Mouse (Mus musculus) CH12.LX (cell line): ENCODE measurements around the gene Reep6.

Experiments used
- CTCF ChIP-seq, 2 experiments: IDR thresholded peaks in 1 of 2; conservative IDR thresholded peaks in 1 of 2; 2 replicates each; pipeline ENCODE4 v1.5.1; 2011 to 2012; ENCODE audit warnings: low read depth in 2 of 2, low read length in 2 of 2, improper control_type of control experiment in 1 of 2, inconsistent platforms in 1 of 2, mild to moderate bottlenecking in 1 of 2, moderate library complexity in 1 of 2
- E2F4 ChIP-seq: IDR thresholded peaks from 2 replicates; pipeline ENCODE4 v1.6.1; 2011; ENCODE audit warnings: low read depth, low read length, improper control_type of control experiment; ENCODE audit not compliant: insufficient replicate concordance
- EP300 ChIP-seq: IDR thresholded peaks from 2 replicates; pipeline ENCODE4 v1.6.1; 2011; ENCODE audit warnings: low read length, improper control_type of control experiment
- ETS1 ChIP-seq: conservative IDR thresholded peaks from 2 replicates; pipeline ENCODE4 v1.6.1; 2012; ENCODE audit warnings: low read depth, mild to moderate bottlenecking, inconsistent platforms, low read length, improper control_type of control experiment, moderate library complexity
- HCFC1 ChIP-seq: IDR thresholded peaks from 2 replicates; pipeline ENCODE4 v1.6.1; 2012; ENCODE audit warnings: low read depth, mild to moderate bottlenecking, inconsistent platforms, low read length, improper control_type of control experiment
- JUN ChIP-seq: IDR thresholded peaks from 2 replicates; pipeline ENCODE4 v1.6.1; 2011; ENCODE audit warnings: low read depth, mild to moderate bottlenecking, low read length, improper control_type of control experiment, moderate library complexity; ENCODE audit not compliant: insufficient read depth
- POLR2A ChIP-seq: IDR thresholded peaks from 2 replicates; pipeline ENCODE4 v1.6.1; 2011; ENCODE audit warnings: low read depth, mild to moderate bottlenecking, improper control_type of control experiment, low read length
- POLR2AphosphoS2 ChIP-seq: IDR thresholded peaks from 2 replicates; pipeline ENCODE4 v1.6.1; 2011; ENCODE audit warnings: low read depth, low read length, improper control_type of control experiment
- RAD21 ChIP-seq: IDR thresholded peaks from 2 replicates; pipeline ENCODE4 v1.6.1; 2011; ENCODE audit warnings: low read depth, mild to moderate bottlenecking, low read length, improper control_type of control experiment, moderate library complexity
- TCF12 ChIP-seq: IDR thresholded peaks from 2 replicates; pipeline ENCODE4 v1.6.1; 2014; ENCODE audit warnings: low read depth, mild to moderate bottlenecking, inconsistent platforms, low read length, improper control_type of control experiment
- ZNF384 ChIP-seq: IDR thresholded peaks from 2 replicates; pipeline ENCODE4 v1.6.1; 2012; ENCODE audit warnings: low read depth, low read length, improper control_type of control experiment, inconsistent platforms

- no peak for TF ChIP-seq CTCF (conservative IDR thresholded peaks at IDR 0.05 in 1 of 2, IDR thresholded peaks at IDR 0.05 in 1 of 2; ENCODE audit: low read depth in 2 of 2, low read length in 2 of 2)
- TF ChIP-seq POLR2AphosphoS2 = no peak
- TF ChIP-seq POLR2A = no peak
- TF ChIP-seq HCFC1 = no peak
- TF ChIP-seq EP300 = no peak
- no peak for TF ChIP-seq ZNF384
- TF ChIP-seq JUN = no peak
- no peak for TF ChIP-seq ETS1
- no peak for TF ChIP-seq TCF12
- no peak for TF ChIP-seq E2F4
- no peak for TF ChIP-seq RAD21
Measured at GRCm38 (mm10) chr10:80341491-80342304, 11.9 kb downstream of the Reep6 start.
